Mouse (Mus musculus) thymus, adult 2 months (tissue): ENCODE results near the gene Zfp60. TPM values are rescaled to one million over a fixed set of nuclear protein-coding genes. Genes with fewer than 3 reads are reported as not detected.
"Not testable (repeated sequence)": the region's sequence is repeated elsewhere in the genome, so short reads cannot be mapped to it uniquely, and the experiment has no call there.

Experiments used
- DNase-seq: peaks from one replicate; pipeline ENCODE4 v3.0.0; 2021
- H3K27ac ChIP-seq: fragments of 200-500 bp; 2 replicates; pipeline ENCODE4 v1.5.1; 2012; ENCODE audit warnings: low read length, control low read depth; ENCODE audit not compliant: control insufficient read depth, insufficient read depth
- H3K27me3 ChIP-seq: fragments of 200-500 bp; 2 replicates; pipeline ENCODE4 v1.6.1; 2012; ENCODE audit warnings: mild to moderate bottlenecking, low read length, moderate library complexity, mixed read lengths; ENCODE audit not compliant: control insufficient read depth, insufficient read depth
- H3K36me3 ChIP-seq: fragments of 200-500 bp; 2 replicates; pipeline ENCODE4 v1.6.1; 2012; ENCODE audit warnings: mild to moderate bottlenecking, low read length, moderate library complexity; ENCODE audit not compliant: control insufficient read depth, insufficient read depth
- H3K4me1 ChIP-seq: fragments of 200-500 bp; replicated peaks from 2 replicates; pipeline ENCODE4 v1.6.1; 2012; ENCODE audit warnings: low read length; ENCODE audit not compliant: control insufficient read depth, insufficient read depth
- H3K4me3 ChIP-seq: fragments of 200-500 bp; 2 replicates; pipeline ENCODE4 v1.5.1; 2012; ENCODE audit warnings: mild to moderate bottlenecking, low read length, control low read depth, moderate library complexity; ENCODE audit not compliant: control insufficient read depth, insufficient read depth
- CTCF ChIP-seq: fragments of 200-500 bp; IDR thresholded peaks from 2 replicates; pipeline ENCODE4 v1.5.1; 2012; ENCODE audit warnings: mild to moderate bottlenecking, control low read depth, low read length, moderate library complexity, borderline replicate concordance; ENCODE audit not compliant: control insufficient read depth, poor library complexity, insufficient read depth; ENCODE audit errors: extremely low read depth
- POLR2A ChIP-seq: fragments of 200-500 bp; IDR thresholded peaks from 2 replicates; pipeline ENCODE4 v1.6.1; 2012; ENCODE audit warnings: mild to moderate bottlenecking, low read length, control low read depth, moderate library complexity; ENCODE audit not compliant: control insufficient read depth, poor library complexity, insufficient read depth; ENCODE audit errors: extremely low read depth
- WGBS: fragments of 180-500 bp; shearing (Covaris S2); methylation state at CpG from one replicate; pipeline ENCODE4 v1.1.7; 2018; 5-methylcytosine and 5-hydroxymethylcytosine counted together
- polyA plus RNA-seq: library from polyadenylated mRNA; depleted of rRNA; stranded (reverse); fragments of >200 nt; gene quantifications from 2 replicates; pipeline ENCODE4 v1.2.3, GENCODE M21; 2012

Zfp60 gene
- polyA plus RNA-seq, 1 experiment: 2.5 TPM

DNA sequence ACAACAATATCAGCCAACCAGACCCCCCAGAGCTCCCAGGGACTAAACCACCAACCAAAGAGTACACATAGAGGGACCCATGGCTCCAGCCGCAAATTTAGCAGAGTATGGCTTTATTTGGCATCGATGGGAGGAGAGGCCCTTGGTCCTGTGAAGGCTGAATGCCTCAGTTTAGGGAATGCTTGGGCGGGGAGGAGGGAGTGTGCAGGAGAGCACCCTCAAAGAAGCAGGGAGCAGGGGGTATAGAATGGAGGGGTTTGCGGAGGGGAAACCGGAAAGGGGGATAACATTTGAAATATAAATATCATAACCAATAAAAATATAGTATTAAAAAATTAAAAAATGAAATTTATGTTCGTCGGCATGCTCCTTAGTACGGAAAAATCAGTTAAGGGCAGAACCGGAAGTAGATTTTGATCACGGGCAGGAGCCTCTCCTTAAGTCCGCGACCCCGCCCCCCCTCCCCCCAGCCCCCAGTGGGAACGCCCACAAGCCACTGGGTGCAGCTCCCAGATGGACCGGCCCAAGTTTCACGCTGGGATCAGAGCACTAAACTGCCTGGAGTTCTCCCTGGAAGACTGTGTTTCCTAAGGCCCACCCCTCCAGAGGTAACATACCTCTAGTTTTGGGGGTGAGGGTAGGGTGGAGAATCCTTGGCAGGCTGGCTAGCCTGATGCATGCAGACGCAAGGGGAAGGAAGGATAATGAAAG lies 34.1 kb downstream of the Zfp60 start:
- DNase-seq: no peak
- Histone ChIP-seq H3K4me1 (peaks cover 3% of the 10 kb centered on the region; the same call in 1 of the 2 replicates), H3K4me3 (no peak overlapping the region; the same call in 1 of the 2 replicates), H3K36me3 (no peaks in the 10 kb centered on the region), H3K27ac (no peak overlapping the region), H3K27me3 (no peaks in the 10 kb centered on the region)
- WGBS: 15% methylated on average over 17 of the region's 17 CpGs
- TF ChIP-seq CTCF: no peak
- no peak for TF ChIP-seq POLR2A

DNA sequence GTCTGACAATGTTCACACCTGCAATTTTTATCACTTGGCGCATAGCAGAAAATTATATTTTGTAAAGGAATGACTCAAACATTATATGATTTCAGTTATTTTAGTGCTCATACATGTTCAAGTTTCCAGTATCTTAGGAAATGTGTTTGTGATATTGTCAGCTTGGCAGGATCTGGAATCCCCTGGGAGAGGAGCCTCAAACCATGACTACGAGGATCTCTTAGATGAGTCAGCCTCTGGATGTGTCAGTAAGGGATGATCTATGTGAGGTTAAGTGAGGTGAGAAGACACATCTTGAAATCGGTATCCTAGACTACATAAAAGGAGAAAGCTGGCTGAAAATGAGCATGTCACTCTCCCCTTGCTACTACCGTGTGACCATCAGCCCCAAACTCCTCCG lies 58.1 kb downstream of the Zfp60 start:
- DNase-seq: no peak
- H3K36me3 ChIP-seq: no peaks in the 10 kb centered on the region
- no peak overlapping the region for H3K4me3 ChIP-seq
- WGBS: 92% methylated on average over 5 of the region's 5 CpGs
- no peak overlapping the region for H3K27ac ChIP-seq
- no peaks in the 10 kb centered on the region for H3K4me1 ChIP-seq
- no peaks in the 10 kb centered on the region for H3K27me3 ChIP-seq
- no peak for TF ChIP-seq POLR2A
- no peak for TF ChIP-seq CTCF

DNA sequence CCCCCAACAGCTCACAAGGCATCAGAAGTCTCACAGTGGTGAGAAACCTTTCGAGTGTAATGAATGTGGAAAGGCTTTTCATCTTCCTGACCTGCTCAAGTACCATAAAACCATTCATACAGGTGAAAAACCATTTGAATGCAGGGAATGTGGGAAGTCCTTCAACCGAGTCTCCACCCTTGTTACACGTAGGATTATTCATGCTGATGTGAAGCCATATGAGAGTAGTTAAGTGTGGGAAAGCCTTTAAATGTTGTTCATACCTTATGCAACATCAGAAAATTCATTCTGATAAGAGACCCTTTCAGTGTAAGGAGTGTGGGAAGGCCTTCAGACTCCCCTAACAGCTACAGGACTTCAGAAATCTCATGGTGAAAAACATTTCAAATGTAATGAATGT lies 62.7 kb downstream of the Zfp60 start:
- 49% methylated on average over 3 of the region's 3 CpGs for WGBS
- DNase-seq, H3K27ac ChIP-seq: not testable (repeated sequence)

DNA sequence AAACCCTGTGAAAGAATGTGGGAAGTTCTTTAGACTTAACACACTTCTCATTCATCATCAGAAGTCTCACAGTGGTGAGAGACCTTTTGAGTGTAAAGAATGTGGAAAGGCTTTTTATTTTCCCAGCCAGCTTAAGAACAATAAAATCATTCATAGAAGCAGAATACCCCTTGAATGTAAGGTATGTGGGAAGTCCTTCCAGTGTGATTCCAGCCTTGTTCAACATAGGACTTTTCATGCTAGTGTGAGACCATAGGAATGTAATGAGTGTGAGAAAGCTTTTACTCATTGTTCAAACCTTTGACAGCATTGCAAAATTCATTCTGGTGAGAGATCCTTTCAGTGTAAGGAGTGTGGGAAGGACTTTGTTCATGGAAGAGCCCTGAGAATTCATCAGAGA lies 63.4 kb downstream of the Zfp60 start:
- H3K4me3 ChIP-seq: no peak overlapping the region
- H3K27me3 ChIP-seq: no peaks in the 10 kb centered on the region
- TF ChIP-seq CTCF (no peak), POLR2A (no peak)
- no peak overlapping the region for H3K27ac ChIP-seq
- no peaks in the 10 kb centered on the region for H3K4me1 ChIP-seq
- no peaks in the 10 kb centered on the region for H3K36me3 ChIP-seq
- no peak for DNase-seq

More for the DNA sequence above, 62.7 kb downstream of the Zfp60 start:
- H3K4me3 ChIP-seq, H3K36me3 ChIP-seq, H3K27me3 ChIP-seq, H3K4me1 ChIP-seq: not testable (repeated sequence)

DNA sequence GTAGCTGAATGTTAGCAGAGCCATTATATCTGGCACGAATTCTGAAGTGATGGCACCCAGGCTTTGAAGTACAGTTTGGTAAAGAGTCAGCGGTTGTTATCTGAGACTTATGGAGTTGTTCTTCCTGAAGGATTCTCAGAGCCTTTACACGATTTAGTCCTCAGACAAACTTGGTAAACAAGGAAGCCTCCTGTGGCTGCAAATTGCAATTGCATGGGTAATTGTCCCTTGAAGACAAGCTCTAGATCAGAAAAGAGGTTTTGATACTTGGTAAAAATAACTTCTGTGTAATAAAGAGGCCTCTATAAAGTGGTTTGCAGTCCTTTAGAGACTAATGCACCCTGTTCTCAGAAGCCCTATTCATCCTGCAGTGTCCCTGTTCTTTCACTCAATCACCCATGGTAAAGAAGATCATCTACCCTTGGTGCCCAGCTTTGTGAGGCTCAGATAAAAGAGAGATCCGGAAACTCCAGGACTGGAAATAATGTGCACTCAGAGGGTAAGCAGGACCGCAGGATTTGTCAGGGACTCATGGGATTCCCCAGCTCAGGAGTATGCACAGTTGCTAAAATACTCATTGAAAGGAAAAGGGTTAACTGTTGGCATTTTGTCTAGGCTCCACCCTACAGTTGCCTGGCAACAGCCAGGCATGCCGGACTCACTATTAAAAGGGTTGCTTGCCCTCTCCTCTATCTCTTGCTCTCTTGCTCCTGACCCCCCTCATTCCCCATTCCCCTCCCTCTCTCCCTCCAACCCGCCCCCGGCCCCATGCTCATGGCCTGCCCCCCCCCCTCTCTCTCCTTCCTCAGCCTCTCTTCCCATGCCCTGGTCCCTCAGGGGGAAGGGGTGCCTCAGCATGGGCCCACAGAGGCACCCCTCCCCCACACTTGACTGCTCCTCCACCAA lies 67.0 kb downstream of the Zfp60 start:
- TF ChIP-seq CTCF (no peak), POLR2A (no peak)
- Histone ChIP-seq H3K4me1 (no peaks in the 10 kb centered on the region), H3K4me3 (no peak overlapping the region), H3K27ac (no peak overlapping the region), H3K27me3 (no peaks in the 10 kb centered on the region), H3K36me3 (no peaks in the 10 kb centered on the region)
- WGBS: 61% methylated on average over 8 of the region's 8 CpGs
- no peak for DNase-seq

DNA sequence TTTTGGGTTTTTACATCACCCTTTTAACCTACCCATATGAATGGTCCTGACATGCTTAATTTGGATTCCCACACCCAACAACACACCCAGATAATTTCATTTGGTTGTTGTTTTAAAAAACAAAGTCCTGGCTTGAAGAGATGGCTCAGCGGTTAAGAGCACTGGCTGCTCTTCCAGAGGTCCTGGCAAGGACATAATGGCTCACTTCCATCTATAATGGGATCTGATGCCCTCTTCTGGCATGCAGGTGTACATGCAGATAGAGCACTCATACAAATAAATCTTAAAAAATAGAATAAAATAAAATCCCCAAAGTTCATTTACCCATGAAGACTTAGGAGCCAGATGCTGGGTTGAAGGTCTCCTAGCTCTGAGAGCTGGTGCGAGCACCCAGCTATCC lies 69.9 kb downstream of the Zfp60 start:
- WGBS: 68% methylated on average over 2 of the region's 2 CpGs
- no peak overlapping the region for H3K4me3 ChIP-seq
- DNase-seq: no peak
- no peaks in the 10 kb centered on the region for H3K36me3 ChIP-seq
- 0 out of 2 replicates have a peak, but pooled peaks cover 2% of the 10 kb centered on the region for H3K4me1 ChIP-seq
- H3K27me3 ChIP-seq: no peaks in the 10 kb centered on the region
- no peak overlapping the region for H3K27ac ChIP-seq
- TF ChIP-seq POLR2A: no peak
- no peak for TF ChIP-seq CTCF
